Mouse (Mus musculus): ENCODE measurements around the gene Aunip. TPM values are rescaled to one million over a fixed set of nuclear protein-coding genes. Genes with fewer than 3 reads are reported as not detected.

Gene Aunip
- polyA plus RNA-seq, 1 experiment from 2014 or later = 14.1 TPM

DNA sequence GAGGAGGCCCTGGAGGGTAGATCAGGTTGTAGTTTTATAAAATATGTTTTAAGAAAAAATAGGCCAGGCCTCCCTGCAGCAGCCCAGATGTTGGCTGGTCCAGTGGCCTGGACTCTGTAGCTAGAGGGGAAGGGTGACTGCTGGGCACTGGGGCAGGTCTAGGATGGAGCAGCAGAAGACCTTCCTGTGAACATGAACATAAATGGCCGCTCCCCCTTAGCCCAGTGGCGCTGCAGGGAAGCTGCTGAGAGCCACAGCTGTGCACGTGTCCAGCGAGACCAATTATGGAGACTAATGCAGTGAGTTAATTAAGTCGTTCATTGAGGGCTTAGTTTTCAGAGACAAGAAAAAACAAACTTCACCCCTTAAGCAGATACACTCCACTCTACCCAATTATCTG lies 15.0 kb downstream of the Aunip start:
- Histone ChIP-seq H3K27me3 (no peaks in the 10 kb centered on the region), H3K36me3 (replicated peaks) (peaks cover 90% of the 10 kb centered on the region), H3K27ac (no peak overlapping the region), H3K4me3 (replicated peaks) (no peak overlapping the region), H3K4me2 (no peak overlapping the region), H3K9ac (no peak overlapping the region), H3K9me3 (no peaks in the 10 kb centered on the region), H3K4me1 (no peaks in the 10 kb centered on the region)
- 50% methylated on average over 5 of the region's 5 CpGs for WGBS
- no peak for ATAC-seq (ENCODE audit: low FRiP score)

DNA sequence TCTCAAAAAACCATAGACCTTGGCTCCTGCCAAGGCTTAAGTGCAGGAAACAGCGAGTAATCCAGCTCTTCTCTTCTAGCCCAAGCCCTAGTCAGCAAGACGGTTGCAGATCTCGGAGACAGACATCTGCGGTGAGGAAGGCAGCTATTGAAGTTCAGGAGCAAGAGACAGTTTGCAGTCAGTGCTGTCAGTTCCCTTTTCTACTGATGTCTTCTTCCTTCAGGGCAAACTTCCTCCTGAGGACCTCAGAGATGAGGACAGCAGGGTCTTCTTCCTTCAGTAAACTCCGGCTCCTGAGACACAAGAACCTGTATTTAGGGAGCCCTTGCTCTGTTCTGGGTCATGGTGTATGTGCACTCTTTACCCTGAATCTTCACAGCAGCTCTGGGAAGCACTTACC lies 15.4 kb downstream of the Aunip start:
- Histone ChIP-seq H3K9ac (0 out of 2 replicates have a peak overlapping the region, but pooled peaks have one; percentile 7), H3K36me3 (replicated peaks) (peaks cover 92% of the 10 kb centered on the region), H3K9me3 (no peaks in the 10 kb centered on the region), H3K27me3 (no peaks in the 10 kb centered on the region), H3K4me2 (no peak overlapping the region), H3K4me3 (replicated peaks) (no peak overlapping the region), H3K27ac (peak overlapping the region; percentile 15; the same call in 1 of the 2 replicates), H3K4me1 (no peaks in the 10 kb centered on the region)
- ATAC-seq (ENCODE audit: low FRiP score) = no peak
- WGBS = 75% methylated on average over 5 of the region's 5 CpGs

DNA sequence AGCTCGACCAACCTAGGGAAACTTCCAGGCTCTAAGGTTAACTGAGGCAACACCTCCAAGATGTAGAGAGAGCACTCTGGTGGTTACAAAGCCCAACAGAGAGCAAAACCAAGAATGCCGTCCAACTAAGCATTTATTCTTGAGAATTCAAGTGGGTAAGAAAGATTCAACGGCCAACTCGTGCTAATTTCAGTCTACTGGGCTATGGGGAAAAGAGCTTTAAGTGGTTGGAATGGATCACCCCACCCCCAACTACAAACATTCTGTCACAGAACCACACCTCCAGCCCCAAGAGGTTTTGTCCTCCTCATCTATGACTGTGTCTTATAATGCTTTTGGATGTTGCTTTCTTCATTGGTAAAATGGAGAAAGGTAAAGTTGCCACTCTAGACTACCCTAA lies 22.1 kb downstream of the Aunip start:
- Histone ChIP-seq H3K9ac (no peak overlapping the region), H3K27me3 (no peaks in the 10 kb centered on the region), H3K4me1 (peaks cover 20% of the 10 kb centered on the region), H3K27ac (no peak overlapping the region), H3K9me3 (no peaks in the 10 kb centered on the region), H3K36me3 (replicated peaks) (peaks cover 38% of the 10 kb centered on the region), H3K4me3 (replicated peaks) (no peak overlapping the region), H3K4me2 (no peak overlapping the region)
- no peak for ATAC-seq (ENCODE audit: low FRiP score)
- 80% methylated on average over 4 of the region's 4 CpGs for WGBS

DNA sequence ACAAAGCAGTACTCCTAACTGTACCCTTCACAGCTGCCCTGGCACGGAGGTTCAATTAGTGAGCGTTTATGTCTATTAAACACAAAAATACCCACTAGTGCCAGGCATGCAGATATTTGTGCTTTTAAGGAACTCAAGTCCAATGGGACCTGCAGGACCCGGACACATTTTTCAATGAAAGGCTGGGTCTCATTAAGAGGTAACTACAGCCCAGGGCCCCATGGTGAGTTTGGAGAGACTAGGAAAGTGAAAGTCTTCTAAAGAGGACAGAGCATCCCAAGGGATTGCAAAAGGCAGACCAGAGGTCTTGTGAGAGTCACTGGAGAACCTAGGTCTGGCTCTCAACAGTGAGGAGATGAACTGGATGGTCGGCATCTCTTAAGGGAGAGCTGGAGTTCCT lies 22.6 kb downstream of the Aunip start:
- Histone ChIP-seq H3K9ac (peak overlapping the region; percentile 91; the same call in 1 of the 2 replicates), H3K4me2 (peak overlapping the region; percentile 98), H3K4me3 (replicated peaks) (peak overlapping the region; percentile 94; the same call in 1 of the 2 replicates), H3K9me3 (no peaks in the 10 kb centered on the region), H3K27me3 (no peaks in the 10 kb centered on the region), H3K4me1 (peaks cover 20% of the 10 kb centered on the region), H3K27ac (no peak overlapping the region), H3K36me3 (replicated peaks) (peaks cover 33% of the 10 kb centered on the region)
- WGBS = 84% methylated on average over 4 of the region's 4 CpGs
- no peak for ATAC-seq (ENCODE audit: low FRiP score)

DNA sequence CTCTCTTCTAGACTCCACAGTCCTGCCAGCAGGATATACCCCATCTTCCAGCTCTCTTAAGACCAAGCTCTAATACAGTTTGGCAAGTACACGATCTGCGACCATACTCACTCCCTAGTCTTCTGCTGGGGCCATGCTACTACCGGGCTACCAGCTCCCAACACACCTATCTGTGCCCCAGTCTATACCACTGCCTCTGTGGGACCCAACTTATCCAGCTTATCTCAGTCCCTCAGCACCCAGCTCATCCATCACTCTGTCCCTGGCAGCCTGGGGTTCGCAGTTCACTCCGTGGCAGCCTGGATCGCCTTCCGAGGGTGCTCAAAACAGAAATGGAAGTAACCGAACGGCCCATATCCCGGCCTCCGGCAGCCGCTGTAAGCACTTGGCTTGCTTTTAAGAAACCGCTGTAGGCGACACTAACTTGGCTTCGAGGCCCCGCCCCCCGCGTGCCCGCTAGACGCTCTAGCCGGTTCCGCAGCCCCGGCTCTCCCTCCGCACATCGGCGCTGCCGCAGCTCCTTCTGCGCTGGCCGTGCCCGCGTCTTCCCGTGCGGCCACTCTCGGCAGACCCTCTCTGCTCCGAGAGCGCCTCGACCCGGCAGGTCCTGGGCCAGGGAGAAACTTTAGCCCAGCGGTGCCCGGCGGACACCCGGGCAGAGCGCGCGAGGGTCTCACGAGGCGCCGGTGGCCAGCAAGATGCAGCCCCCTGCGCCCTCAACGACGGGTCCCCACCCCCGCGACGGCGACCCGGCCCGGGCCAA lies 23.5 kb downstream of the Aunip start:
- H3K4me3 ChIP-seq (replicated peaks) = peak overlapping the region; percentile 94
- peaks cover 20% of the 10 kb centered on the region for H3K4me1 ChIP-seq
- no peaks in the 10 kb centered on the region for H3K9me3 ChIP-seq
- H3K9ac ChIP-seq = peak overlapping the region; percentile 91
- 1% methylated on average over 57 of the region's 57 CpGs for WGBS
- no peaks in the 10 kb centered on the region for H3K27me3 ChIP-seq
- peak; percentile 27; the same call in 1 of the 2 replicates for ATAC-seq (ENCODE audit: low FRiP score)
- peak overlapping the region; percentile 86 for H3K27ac ChIP-seq
- peaks cover 32% of the 10 kb centered on the region for H3K36me3 ChIP-seq (replicated peaks)
- H3K4me2 ChIP-seq = peak overlapping the region; percentile 98

DNA sequence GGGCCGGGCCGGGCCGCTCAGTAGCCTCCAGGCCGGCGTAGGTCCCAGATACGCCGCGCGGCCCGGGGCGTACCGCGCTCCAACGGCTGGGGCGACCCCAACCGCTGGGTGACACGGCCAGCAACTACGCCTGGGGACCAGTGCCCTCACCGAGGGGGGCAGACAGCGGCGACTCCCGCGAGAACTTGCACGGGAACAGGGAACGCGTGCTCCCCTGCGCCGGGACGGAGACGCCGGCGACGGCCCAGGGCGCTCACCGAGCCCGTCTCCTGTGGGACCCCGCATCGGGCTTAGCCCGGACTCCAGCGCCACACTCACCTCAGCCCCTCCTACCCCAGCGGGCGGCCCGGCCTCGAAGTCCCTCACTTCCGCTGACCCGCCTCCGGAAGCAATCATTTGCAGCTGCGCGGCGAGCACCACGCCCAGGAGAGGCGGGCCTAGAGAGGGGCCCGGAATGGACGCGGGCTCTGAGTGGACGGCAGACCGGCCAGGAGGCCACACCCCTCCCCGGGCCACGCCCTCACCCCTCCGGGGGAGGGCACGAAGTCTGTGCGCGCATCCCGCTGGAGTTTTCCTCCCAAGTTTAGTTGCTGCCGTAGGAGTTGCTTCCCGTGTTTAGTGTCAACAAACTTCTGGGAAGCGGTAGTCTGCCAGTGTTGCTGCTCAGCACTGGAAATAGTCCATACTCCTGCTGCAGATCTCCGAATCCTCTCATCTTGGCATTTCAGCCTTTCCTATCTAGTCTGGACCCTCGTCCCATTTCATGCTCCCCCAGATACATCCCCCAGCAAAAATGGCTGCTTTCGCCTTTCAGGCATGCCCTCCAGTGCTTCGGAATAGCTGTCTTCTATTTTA lies 24.4 kb downstream of the Aunip start, which contains the start of gene Mtfr1l:
Mtfr1l (minus strand) TSS at position 456 of the 855 bp plus-strand sequence.
- ATAC-seq (ENCODE audit: low FRiP score) = peak; percentile 97
- Histone ChIP-seq H3K9ac (peak within 1 kb of the TSS; percentile 91), H3K4me1 (peaks cover 20% of the 10 kb centered on the region), H3K36me3 (replicated peaks) (peaks cover 32% of the 10 kb centered on the region), H3K9me3 (no peaks in the 10 kb centered on the region), H3K4me2 (peak within 1 kb of the TSS; percentile 98), H3K27me3 (no peaks in the 10 kb centered on the region), H3K4me3 (replicated peaks) (peak within 1 kb of the TSS; percentile 94), H3K27ac (peak within 1 kb of the TSS; percentile 86)
- WGBS = under 1% methylated on average over 71 of the region's 71 CpGs

DNA sequence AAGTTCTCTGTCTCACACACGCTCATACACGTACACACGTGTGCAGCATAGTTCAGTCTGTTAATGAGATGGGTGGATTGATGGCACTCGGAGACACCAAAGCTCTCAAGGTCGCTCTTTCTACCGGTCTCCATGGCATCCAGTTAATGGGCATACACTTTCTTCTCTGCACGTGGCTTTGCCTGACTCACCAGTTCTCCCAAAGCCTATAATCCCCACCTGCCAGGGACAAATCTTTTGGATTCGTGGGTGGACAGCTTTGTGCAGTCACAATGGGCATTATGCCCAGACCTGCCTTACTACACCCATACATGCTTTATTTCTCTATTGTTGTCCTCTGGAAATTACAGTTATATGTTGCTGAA lies 25.0 kb downstream of the Aunip start:
- WGBS = 6% methylated on average over 8 of the region's 8 CpGs
- Histone ChIP-seq H3K9me3 (no peaks in the 10 kb centered on the region), H3K27ac (peak overlapping the region; percentile 86; the same call in 1 of the 2 replicates)

DNA sequence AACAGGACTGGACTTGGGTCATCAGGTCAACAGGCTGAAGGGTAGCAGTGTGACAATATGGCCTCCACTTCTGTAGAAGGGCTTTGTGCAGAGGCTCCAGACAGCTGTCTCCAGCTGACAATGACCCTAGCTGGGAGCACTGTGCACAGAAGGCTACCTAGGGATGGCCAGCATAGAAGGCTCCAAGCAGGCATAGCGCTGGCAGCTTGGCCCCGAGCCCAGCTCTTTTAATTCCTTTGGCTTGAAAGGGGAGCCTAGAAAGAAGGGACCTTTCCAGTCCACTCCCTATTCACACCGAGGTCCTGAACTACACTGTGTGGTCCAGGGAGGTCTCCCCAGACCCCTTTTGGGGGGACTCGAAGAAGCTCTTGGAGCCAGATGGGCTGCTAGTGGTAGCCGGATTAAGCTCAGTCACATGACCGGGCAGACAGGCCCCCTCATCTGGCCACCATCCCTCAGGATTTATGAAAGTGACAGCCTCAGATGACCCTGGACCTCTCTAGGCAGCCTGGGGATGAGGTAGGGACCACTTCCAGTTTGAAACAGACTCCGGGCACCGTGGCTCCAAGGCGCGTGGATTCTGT lies 28.3 kb downstream of the Aunip start:
- WGBS = 87% methylated on average over 10 of the region's 10 CpGs

More for the DNA sequence above, 25.0 kb downstream of the Aunip start:
- peak overlapping the region; percentile 91 for H3K9ac ChIP-seq
- no peaks in the 10 kb centered on the region for H3K27me3 ChIP-seq
- H3K36me3 ChIP-seq (replicated peaks) = peaks cover 32% of the 10 kb centered on the region
- peaks cover 20% of the 10 kb centered on the region for H3K4me1 ChIP-seq
- peak overlapping the region; percentile 94 for H3K4me3 ChIP-seq (replicated peaks)
- 0 out of 2 replicates have a peak, but pooled peaks have one; percentile 7 for ATAC-seq (ENCODE audit: low FRiP score)
- peak overlapping the region; percentile 98 for H3K4me2 ChIP-seq

DNA sequence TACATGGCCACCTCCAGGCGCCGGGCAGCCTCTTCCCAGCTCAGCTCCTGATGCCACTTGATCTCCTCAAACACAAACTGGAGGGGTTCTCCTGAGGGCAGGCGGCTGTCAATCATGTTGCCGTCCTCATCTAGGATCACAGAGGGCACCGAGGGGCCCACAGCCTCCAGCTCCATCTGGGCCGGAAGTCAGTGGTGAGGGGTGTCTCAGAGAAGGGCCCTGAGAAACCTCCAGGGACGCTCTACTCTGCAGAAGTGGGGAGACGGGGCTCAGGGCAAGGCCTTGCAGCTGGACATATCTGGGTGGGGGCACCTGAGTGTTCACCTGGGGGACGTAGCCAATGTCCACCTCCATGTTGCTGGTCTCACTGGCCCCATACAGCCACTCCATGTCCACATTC lies 31.9 kb downstream of the Aunip start:
- Histone ChIP-seq H3K4me1 (peaks cover 6% of the 10 kb centered on the region), H3K27me3 (no peaks in the 10 kb centered on the region), H3K27ac (no peak overlapping the region), H3K9me3 (no peaks in the 10 kb centered on the region), H3K9ac (no peak overlapping the region), H3K4me3 (replicated peaks) (no peak overlapping the region), H3K36me3 (replicated peaks) (peaks cover 80% of the 10 kb centered on the region), H3K4me2 (no peak overlapping the region)
- WGBS = 91% methylated on average over 9 of the region's 9 CpGs
- no peak for ATAC-seq (ENCODE audit: low FRiP score)

More for the DNA sequence above, 28.3 kb downstream of the Aunip start:
- Histone ChIP-seq H3K4me2 (no peak overlapping the region), H3K4me3 (replicated peaks) (no peak overlapping the region), H3K36me3 (replicated peaks) (peaks cover 45% of the 10 kb centered on the region), H3K9me3 (no peaks in the 10 kb centered on the region), H3K27ac (0 out of 2 replicates have a peak overlapping the region, but pooled peaks have one; percentile 25), H3K27me3 (no peaks in the 10 kb centered on the region), H3K4me1 (peaks cover 12% of the 10 kb centered on the region), H3K9ac (no peak overlapping the region)
- no peak for ATAC-seq (ENCODE audit: low FRiP score)

DNA sequence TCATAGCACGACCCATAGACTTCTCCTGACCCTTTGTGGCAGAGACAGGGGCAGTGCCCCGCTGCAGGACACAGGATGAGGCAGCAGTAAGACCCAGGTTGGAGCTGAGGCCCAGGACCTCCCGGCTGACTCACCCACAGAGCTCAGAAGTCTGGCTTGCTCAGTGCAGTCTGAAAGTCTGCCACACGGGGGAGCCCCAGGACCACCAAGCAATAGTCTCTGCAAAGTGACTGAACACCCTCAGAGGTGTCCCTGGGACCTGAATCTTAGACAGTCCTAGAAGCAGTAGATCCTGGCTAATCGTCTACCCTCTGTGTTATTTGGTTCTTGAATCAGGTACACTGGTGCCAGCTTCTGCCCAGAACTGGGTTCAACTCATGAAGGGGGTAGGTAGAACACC lies 32.5 kb downstream of the Aunip start:
- Histone ChIP-seq H3K27ac (no peak overlapping the region), H3K36me3 (replicated peaks) (peaks cover 85% of the 10 kb centered on the region), H3K4me2 (no peak overlapping the region), H3K9me3 (no peaks in the 10 kb centered on the region), H3K9ac (no peak overlapping the region), H3K27me3 (no peaks in the 10 kb centered on the region), H3K4me1 (peaks cover 9% of the 10 kb centered on the region), H3K4me3 (replicated peaks) (no peak overlapping the region)
- peak; percentile 76 for ATAC-seq (ENCODE audit: low FRiP score)
- WGBS = 16% methylated on average over 5 of the region's 5 CpGs

DNA sequence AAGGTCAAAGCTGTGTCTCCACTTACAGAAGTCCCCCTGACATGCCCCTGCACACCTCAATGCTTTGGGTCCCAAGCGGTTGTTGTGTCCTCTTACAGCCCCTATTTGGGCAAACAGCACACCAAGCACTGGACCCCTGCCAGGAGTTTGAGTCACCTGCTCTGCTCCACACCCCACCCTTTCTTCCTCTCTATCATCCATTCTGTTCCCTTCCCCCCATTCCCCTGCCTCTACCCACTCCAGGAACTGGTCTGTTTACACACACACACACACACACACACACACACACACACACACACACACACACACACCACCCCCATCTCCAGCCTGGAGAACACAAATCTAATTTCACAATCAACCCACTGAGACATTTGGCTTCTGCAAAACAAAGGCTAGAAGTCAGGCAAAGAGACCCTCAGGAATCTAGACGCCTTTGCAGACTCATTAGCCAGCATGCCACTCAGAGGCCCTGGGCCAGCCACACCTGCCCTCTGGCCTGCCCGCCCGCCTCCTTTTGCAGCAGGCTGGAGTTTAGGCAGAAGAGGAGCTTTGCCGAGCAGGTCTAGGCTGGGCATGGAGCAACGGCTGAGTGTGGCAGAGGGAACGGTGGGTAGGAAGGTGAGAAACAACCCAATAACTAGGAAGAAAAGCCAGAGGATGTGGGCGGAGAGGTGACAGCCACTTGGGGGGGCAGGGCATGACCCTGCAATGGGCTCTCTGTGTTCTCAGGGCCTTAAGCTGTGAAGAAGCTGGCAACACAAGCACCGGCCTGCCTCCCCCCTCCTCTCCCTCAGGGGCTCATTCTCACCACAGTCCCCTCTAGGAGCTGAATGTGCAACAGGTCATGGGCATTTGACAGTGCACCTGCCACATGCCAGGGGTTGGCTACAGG lies 36.3 kb downstream of the Aunip start:
- H3K9me3 ChIP-seq = peaks cover 8% of the 10 kb centered on the region
- 76% methylated on average over 9 of the region's 9 CpGs for WGBS
- H3K36me3 ChIP-seq (replicated peaks) = peaks cover 78% of the 10 kb centered on the region
- H3K27ac ChIP-seq = 0 out of 2 replicates have a peak overlapping the region, but pooled peaks have one; percentile 13
- H3K27me3 ChIP-seq = no peaks in the 10 kb centered on the region
- no peak overlapping the region for H3K4me3 ChIP-seq (replicated peaks)
- H3K9ac ChIP-seq = no peak overlapping the region
- H3K4me2 ChIP-seq = no peak overlapping the region
- H3K4me1 ChIP-seq = peaks cover 25% of the 10 kb centered on the region
- no peak for ATAC-seq (ENCODE audit: low FRiP score)

All from forebrain, embryonic 12.5 days (tissue).